Mouse (Mus musculus) neural tube, embryonic 10.5 days (tissue): ENCODE results near the gene Agmo.

Experiments
- DNase-seq: peaks from one replicate; pipeline ENCODE4 v3.0.0-alpha.2; 2017; ENCODE audit warnings: low spot score; ENCODE audit errors: extremely low spot score

Agmo gene

GRCm38 (mm10) chr12:37426750-37427149 lies 185.3 kb downstream of the Agmo start:
- DNase-seq, result peak; percentile 41

GRCm38 (mm10) chr12:37434466-37434865 lies 193.0 kb downstream of the Agmo start:
- DNase-seq, result no peak

GRCm38 (mm10) chr12:37442486-37443013 lies 201.1 kb downstream of the Agmo start:
- peak; percentile 20 for DNase-seq

GRCm38 (mm10) chr12:37445255-37445654 lies 203.8 kb downstream of the Agmo start:
- no peak for DNase-seq

- no peak for DNase-seq
Measured at GRCm38 (mm10) chr12:37449597-37449996, 208.2 kb downstream of the Agmo start.

GRCm38 (mm10) chr12:37450366-37451156 lies 209.1 kb downstream of the Agmo start:
- DNase-seq, result peak; percentile 51

GRCm38 (mm10) chr12:37471631-37472030 lies 230.2 kb downstream of the Agmo start:
- peak; percentile 24 for DNase-seq

GRCm38 (mm10) chr12:37476849-37477248 lies 235.4 kb downstream of the Agmo start:
- no peak for DNase-seq

- no peak for DNase-seq
Measured at GRCm38 (mm10) chr12:37487991-37488390, 246.6 kb downstream of the Agmo start.

GRCm38 (mm10) chr12:37498871-37499270 lies 257.4 kb downstream of the Agmo start:
- DNase-seq, result no peak

GRCm38 (mm10) chr12:37507406-37507805 lies 266.0 kb downstream of the Agmo start:
- no peak for DNase-seq

GRCm38 (mm10) chr12:37507826-37508225 lies 266.4 kb downstream of the Agmo start:
- no peak for DNase-seq

GRCm38 (mm10) chr12:37521772-37522171 lies 280.3 kb downstream of the Agmo start:
- DNase-seq, result no peak

GRCm38 (mm10) chr12:37524662-37525061 lies 283.2 kb downstream of the Agmo start:
- DNase-seq, result no peak

- DNase-seq, result peak; percentile 16
Measured at GRCm38 (mm10) chr12:37540994-37541393, 299.6 kb downstream of the Agmo start.

GRCm38 (mm10) chr12:37558284-37558683 lies 316.8 kb downstream of the Agmo start:
- no peak for DNase-seq

- DNase-seq, result no peak
Measured at GRCm38 (mm10) chr12:37565882-37566596, 324.6 kb downstream of the Agmo start.

GRCm38 (mm10) chr12:37571922-37572321 lies 330.5 kb downstream of the Agmo start:
- DNase-seq, result no peak

- no peak for DNase-seq
Measured at GRCm38 (mm10) chr12:37582777-37583176, 341.3 kb downstream of the Agmo start.

GRCm38 (mm10) chr12:37592853-37593252 lies 351.4 kb downstream of the Agmo start:
- DNase-seq, result no peak

- DNase-seq, result no peak
Measured at GRCm38 (mm10) chr12:37612837-37613236, 371.4 kb downstream of the Agmo start.

GRCm38 (mm10) chr12:37614769-37615168 lies 373.3 kb downstream of the Agmo start:
- DNase-seq, result no peak
